Comparison of ENCODE assay signal across 9 mouse cellular contexts in genomic region chr8:57879452-57879851, GRCm38 (mm10).
DNase-seq lines count a peak whose midpoint lies in the region; ATAC-seq and TF ChIP-seq lines count a peak whose summit lies in the region.
"Had no signal": no experiment of that assay in that cellular context is flagged by ENCODE, and none has a peak within 500 bp of the region (broad histone marks: within the 10 kb centered on the region; RNA-seq: fewer than 3 reads in every experiment).

No protein-coding gene starts in this region.

- H3K4me1 ChIP-seq in testis, adult 2 months (ENCODE audit: control insufficient read depth, insufficient read depth, low read length): peaks cover 2% of the 10 kb centered on the region
- peaks cover 4% of the 10 kb centered on the region; the same call in 1 of the 2 replicates for H3K4me1 ChIP-seq in forebrain, embryonic 15.5 days
- H3K4me1 ChIP-seq in kidney, adult 2 months (ENCODE audit: control insufficient read depth, insufficient read depth, low read length): no peaks in the 10 kb centered on the region

- no peak for DNase-seq in testis, postnatal 10 days (ENCODE audit: low spot score)
- peak; percentile 32 to 66 for DNase-seq in left cerebral cortex, postnatal 10 days (ENCODE audit: extremely low spot score in 1 of 2, low spot score in 2 of 2)
- DNase-seq in kidney, adult 2 months: no peak
- DNase-seq in embryo, embryonic 11 days: no peak
- no peak for DNase-seq in spleen, adult 12 weeks (ENCODE audit: low spot score)
- DNase-seq: kidney, adult 8-10 months; thymus, postnatal 25 days had no signal

- TF ChIP-seq CTCF in testis, adult 2 months (IDR thresholded peaks at IDR 0.05; ENCODE audit: control insufficient read depth, insufficient read depth, insufficient replicate concordance, low read depth, low read length): no peak
- TF ChIP-seq CTCF in kidney, adult 2 months (conservative IDR thresholded peaks at IDR 0.05; ENCODE audit: insufficient read depth, insufficient read length, low read depth, low read length): no peak

- H3K27ac ChIP-seq in testis, adult 2 months (ENCODE audit: control insufficient read depth, insufficient read depth, low read depth, low read length): no peak overlapping the region
- H3K27ac ChIP-seq in forebrain, embryonic 15.5 days (replicated peaks): peak overlapping the region; percentile 19; the same call in 1 of the 2 replicates
- H3K27ac ChIP-seq in kidney, adult 2 months (ENCODE audit: insufficient read depth, low read depth, low read length): no peak overlapping the region

- H3K9me3 ChIP-seq in forebrain, embryonic 15.5 days: no peaks in the 10 kb centered on the region

- no peaks in the 10 kb centered on the region for H3K36me3 ChIP-seq in testis, adult 2 months (ENCODE audit: control insufficient read depth, insufficient read depth, low read length)
- H3K36me3 ChIP-seq in forebrain, embryonic 15.5 days: no peaks in the 10 kb centered on the region
- H3K36me3 ChIP-seq in kidney, adult 2 months (ENCODE audit: control insufficient read depth, insufficient read depth, low read length): no peaks in the 10 kb centered on the region

- no peaks in the 10 kb centered on the region for H3K27me3 ChIP-seq in testis, adult 2 months (ENCODE audit: control insufficient read depth, insufficient read depth, low read length)
- no peaks in the 10 kb centered on the region for H3K27me3 ChIP-seq in forebrain, embryonic 15.5 days
- no peaks in the 10 kb centered on the region for H3K27me3 ChIP-seq in kidney, adult 2 months (replicated peaks; ENCODE audit: control insufficient read depth, insufficient read depth, low read length)

- 53% methylated on average over 11 of the region's 11 CpGs for WGBS in forebrain, embryonic 15.5 days
- 62% methylated on average over 11 of the region's 11 CpGs for WGBS in kidney, adult 2 months

- TF ChIP-seq POLR2A in testis, adult 2 months (IDR thresholded peaks at IDR 0.05; ENCODE audit: control insufficient read depth, low read depth, low read length): no peak
- TF ChIP-seq POLR2A in kidney, adult 2 months (IDR thresholded peaks at IDR 0.05; ENCODE audit: low read depth, low read length): no peak

- intact Hi-C loops in left cerebral cortex, postnatal 10 days (cut with DNase I): no loop called here

- ATAC-seq in forebrain, embryonic 15.5 days (replicated peaks): no peak; the same call in 1 of the 2 replicates

- H3K4me3 ChIP-seq in testis, adult 2 months (ENCODE audit: control insufficient read depth, low read depth, low read length): peak overlapping the region; percentile 69
- H3K4me3 ChIP-seq in forebrain, embryonic 15.5 days: no peak overlapping the region
- H3K4me3 ChIP-seq in kidney, adult 2 months (ENCODE audit: insufficient read depth, low read depth, low read length): no peak overlapping the region

- no peak overlapping the region for H3K4me2 ChIP-seq in forebrain, embryonic 15.5 days (replicated peaks)

- no peak overlapping the region for H3K9ac ChIP-seq in forebrain, embryonic 15.5 days (replicated peaks)

Comparison
In these comparisons a context has a peak if more than half of its experiments do, and no peak if none do; other contexts are left out.
1. DNase-seq: peak in left cerebral cortex, postnatal 10 days (2 of 2); none in testis, postnatal 10 days (single experiment), kidney, adult 2 months (single experiment), embryo, embryonic 11 days (single experiment) and spleen, adult 12 weeks (single experiment).